Mouse (Mus musculus) CH12.LX (cell line): ENCODE data around the gene Gm9913.

Experiments
- CTCF ChIP-seq, 2 experiments: IDR thresholded peaks in 1 of 2; conservative IDR thresholded peaks in 1 of 2; 2 replicates each; pipeline ENCODE4 v1.5.1; 2011 to 2012; ENCODE audit warnings: low read depth in 2 of 2, low read length in 2 of 2, improper control_type of control experiment in 1 of 2, inconsistent platforms in 1 of 2, mild to moderate bottlenecking in 1 of 2, moderate library complexity in 1 of 2
- E2F4 ChIP-seq: IDR thresholded peaks from 2 replicates; pipeline ENCODE4 v1.6.1; 2011; ENCODE audit warnings: low read depth, low read length, improper control_type of control experiment; ENCODE audit not compliant: insufficient replicate concordance
- MXI1 ChIP-seq: IDR thresholded peaks from 2 replicates; pipeline ENCODE4 v1.6.1; 2011; ENCODE audit warnings: mild to moderate bottlenecking, low read depth, low read length, improper control_type of control experiment
- POLR2A ChIP-seq: IDR thresholded peaks from 2 replicates; pipeline ENCODE4 v1.6.1; 2011; ENCODE audit warnings: low read depth, mild to moderate bottlenecking, improper control_type of control experiment, low read length
- SMC3 ChIP-seq: IDR thresholded peaks from 2 replicates; pipeline ENCODE4 v1.6.1; 2011; ENCODE audit warnings: low read depth, low read length, improper control_type of control experiment
- ZMIZ1 ChIP-seq: IDR thresholded peaks from 2 replicates; pipeline ENCODE4 v1.6.1; 2012; ENCODE audit warnings: low read depth, mild to moderate bottlenecking, inconsistent platforms, low read length, improper control_type of control experiment

GRCm38 (mm10) chr2:125459087-125459486, 45.8 kb upstream of the Gm9913 start:
- TF ChIP-seq MXI1 = no peak
- TF ChIP-seq ZMIZ1 = no peak
- TF ChIP-seq CTCF (conservative IDR thresholded peaks at IDR 0.05 in 1 of 2, IDR thresholded peaks at IDR 0.05 in 1 of 2; ENCODE audit: low read depth in 2 of 2, low read length in 2 of 2) = no peak
- TF ChIP-seq E2F4 = no peak
- no peak for TF ChIP-seq POLR2A
- TF ChIP-seq SMC3 = no peak
